Mouse (Mus musculus) E14TG2a.4 (cell line): Measurements from ENCODE around the gene Tifab.

ENCODE experiments used
- CTCF ChIP-seq: conservative IDR thresholded peaks from 2 replicates; pipeline ENCODE4 v1.5.1; 2014; ENCODE audit warnings: low read length
- POU5F1 ChIP-seq: IDR thresholded peaks from 2 replicates; pipeline ENCODE4 v1.6.1; 2014; ENCODE audit warnings: low read length, borderline replicate concordance

GRCm38 (mm10) chr13:56226175-56226954 is 47.7 kb upstream of the Tifab start:
- TF ChIP-seq CTCF (no peak), POU5F1 (no peak)
